Mouse (Mus musculus): Measurements from ENCODE around the gene Sfmbt2. TPM values are rescaled to one million over a fixed set of nuclear protein-coding genes. Genes with fewer than 3 reads are reported as not detected.
"Not testable (repeated sequence)": the region's sequence is repeated elsewhere in the genome, so short reads cannot be mapped to it uniquely, and the experiment has no call there.

Gene Sfmbt2
- total RNA-seq (2022), result 1 to 10 TPM; 2.7 to 5.9 (median 4.5) TPM

DNA sequence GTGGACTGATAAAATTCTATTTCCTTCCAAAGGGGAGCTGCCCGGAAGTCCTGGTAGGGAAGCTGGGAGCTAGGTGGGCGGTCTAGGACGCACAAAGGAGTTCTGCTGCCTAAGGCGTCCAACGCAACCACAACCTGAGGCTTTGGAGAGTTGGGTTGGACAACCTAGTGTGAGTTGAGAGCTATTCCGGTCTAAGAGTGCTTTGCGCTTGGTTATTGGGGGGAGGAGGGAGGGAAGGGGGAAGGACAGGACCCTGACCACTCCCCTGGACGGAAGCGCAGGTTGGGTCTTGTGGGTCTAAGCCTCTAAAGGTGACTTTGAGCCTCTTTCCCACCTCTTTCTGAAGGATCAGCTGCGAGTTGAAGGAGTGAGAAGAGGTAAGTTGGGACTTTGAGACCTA, at the start of gene Sfmbt2:
Gene Sfmbt2 (plus strand): TSS at position 335 of the 400 bp plus-strand sequence.
- no peak for DNase-seq (ENCODE audit: low spot score in 2 of 2)

DNA sequence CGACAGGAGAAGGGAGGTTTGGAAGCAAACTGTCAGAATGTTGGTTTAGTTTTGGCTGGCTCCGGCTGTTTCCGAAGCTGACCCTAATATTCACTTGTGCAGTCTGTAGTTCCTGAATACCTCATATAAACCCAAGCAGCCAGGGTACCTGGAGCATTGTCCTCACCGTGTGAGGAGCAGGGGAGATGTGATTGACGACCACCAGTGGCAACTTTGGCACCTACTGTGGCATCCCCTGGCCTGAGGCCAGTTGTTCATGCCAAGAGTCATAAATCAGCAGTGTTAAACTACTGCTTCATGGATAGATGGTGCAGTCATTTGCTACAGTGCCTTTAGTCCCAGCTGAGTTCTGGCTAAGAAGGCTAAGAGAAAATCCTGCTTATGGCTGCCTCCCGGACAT, 49.2 kb upstream of the Sfmbt2 start:
- no peak for DNase-seq (ENCODE audit: low spot score in 2 of 2)

DNA sequence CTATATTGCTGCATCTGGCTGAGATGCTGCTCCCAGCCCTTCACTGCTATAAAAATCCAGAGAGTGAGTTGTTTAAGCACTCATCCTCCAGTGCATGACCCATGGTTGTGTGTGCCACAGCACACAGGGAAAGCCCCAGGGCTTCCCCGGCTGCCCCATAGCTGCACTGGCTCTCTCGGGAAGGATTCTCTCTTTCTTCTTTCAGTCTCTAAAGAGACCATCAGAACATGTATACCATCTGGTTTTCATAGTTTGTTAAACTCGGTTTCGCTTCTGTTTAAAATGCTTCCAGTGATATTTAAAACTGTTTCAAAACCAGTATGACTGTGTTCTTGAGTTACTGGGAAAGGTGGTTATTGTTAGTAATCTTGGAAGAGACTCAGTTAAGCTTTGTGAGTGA, 47.1 kb upstream of the Sfmbt2 start:
- DNase-seq (ENCODE audit: low spot score in 2 of 2), result no peak

DNA sequence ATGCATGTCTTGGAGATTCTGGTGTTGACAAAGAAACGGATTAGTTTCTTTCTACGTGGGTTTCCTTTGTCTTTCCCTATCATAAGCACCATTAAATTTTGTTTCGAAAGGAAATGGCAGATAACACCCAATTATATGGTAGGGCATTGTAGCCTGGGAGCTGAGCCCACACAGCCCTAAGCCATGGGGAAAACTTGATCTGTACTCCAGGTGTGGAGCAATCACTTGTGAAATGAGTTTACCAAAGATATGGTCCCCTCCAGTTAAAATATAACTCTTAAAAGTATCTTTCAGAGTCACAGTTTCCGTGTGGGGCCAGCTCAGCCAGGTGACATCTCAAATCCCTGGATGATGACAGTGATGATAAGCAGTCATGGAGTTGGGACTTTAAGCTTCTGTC, 45.3 kb upstream of the Sfmbt2 start:
- no peak for DNase-seq (ENCODE audit: low spot score in 2 of 2)

DNA sequence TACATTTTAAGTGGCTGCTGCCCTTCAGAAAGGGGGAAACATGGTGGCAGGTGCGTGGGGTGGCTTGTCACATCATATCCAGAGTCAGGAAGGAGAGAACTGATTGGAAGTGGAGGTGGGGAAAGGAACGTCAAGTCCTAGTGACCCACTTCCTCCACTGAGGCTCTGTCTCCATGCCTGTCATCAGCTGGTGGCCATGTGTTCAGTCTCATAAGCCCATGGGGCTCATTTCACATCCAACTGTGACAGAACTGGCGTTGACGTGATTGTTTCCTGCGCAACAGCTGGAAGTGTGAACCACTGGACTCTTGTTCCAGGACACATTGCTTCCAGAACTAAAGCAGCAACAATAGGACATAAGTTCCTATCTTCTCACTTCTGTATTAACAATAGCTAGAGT, 40.1 kb upstream of the Sfmbt2 start:
- no peak for DNase-seq (ENCODE audit: low spot score in 2 of 2)

DNA sequence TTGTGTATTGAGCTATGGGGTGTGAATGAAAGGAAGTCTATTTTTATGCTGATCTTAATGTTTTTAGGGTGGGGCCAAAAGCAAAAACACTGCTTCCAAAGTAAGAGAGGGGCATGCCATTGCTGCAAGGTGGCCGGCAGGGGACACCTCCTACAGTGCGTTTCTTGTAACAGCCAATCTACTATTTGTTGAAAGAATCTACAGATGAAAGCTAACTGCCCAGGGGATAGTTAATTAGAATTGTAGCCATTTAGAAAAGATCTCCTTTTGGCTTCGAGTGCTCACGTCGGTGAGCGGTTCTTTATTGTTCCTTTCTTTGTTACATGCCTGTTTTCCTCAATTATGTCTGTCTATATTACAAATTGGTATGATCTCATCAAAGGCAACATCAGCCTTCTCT, 36.0 kb upstream of the Sfmbt2 start:
- no peak for DNase-seq (ENCODE audit: low spot score in 2 of 2)

DNA sequence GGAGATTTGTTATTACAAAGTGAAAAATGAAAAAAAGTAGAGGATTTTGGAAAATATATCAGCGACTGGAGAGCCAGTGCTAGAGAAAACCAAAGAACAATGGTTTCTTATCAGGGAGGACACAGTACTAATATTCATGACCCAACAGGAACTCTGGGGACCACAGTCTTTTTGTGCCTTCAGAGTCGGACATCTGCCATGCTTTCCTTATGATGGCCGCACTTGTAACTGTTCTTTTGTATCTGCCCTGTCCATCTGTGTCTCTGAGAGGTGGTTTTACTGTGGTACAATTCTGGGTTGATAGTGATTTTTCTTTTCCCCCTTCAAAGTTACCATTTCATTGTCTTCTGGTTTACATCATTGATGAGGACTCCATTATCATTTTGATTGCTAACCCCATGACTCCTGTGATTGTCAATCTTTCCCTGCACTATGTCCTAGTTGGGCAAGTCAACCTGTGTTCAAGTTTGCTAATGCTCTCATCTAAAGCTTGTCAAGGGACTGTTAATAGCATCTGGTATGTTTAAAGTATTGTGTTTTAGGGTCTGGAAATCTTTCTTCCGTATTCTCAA, 35.2 kb upstream of the Sfmbt2 start:
- DNase-seq (ENCODE audit: low spot score in 2 of 2), result no peak

DNA sequence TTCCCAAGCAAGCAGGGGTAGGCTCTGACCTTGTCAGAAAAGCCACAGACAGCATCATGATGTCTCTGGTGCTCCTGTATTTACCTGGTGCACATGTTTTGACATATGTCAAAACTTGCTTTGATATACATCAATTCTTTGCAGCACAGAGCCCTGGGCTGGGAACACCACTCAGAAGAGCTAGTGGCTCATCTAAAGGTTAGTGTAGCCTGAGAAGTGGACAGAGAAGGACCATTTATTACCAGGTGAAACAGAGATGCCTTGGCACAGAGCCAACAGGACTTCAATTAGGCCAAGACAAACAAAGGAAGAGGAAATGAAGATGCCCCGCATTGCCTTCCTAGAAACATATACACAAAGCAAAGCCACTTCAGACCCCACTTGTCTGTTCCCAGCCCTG, 30.3 kb upstream of the Sfmbt2 start:
- no peak for DNase-seq (ENCODE audit: low spot score in 2 of 2)

DNA sequence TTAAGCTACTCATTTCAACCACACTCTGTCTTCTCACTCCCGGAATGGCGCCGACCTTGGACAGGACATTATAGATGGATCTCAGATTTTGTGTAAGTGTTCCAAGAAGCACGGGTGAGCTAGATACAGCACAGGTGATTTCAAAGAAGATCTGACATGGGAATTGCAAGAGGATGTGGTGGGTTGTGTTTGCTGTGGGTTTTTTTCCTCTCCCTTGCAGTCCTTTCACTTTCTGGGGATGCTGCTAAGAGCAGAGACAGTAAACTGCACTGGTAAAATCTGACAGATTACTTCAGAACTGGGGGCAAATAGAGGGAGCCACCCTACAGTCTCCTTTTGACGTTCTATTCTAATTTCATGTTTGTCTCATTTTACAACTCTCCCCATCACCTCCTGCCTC, 26.8 kb upstream of the Sfmbt2 start:
- DNase-seq (ENCODE audit: low spot score in 2 of 2), result no peak

DNA sequence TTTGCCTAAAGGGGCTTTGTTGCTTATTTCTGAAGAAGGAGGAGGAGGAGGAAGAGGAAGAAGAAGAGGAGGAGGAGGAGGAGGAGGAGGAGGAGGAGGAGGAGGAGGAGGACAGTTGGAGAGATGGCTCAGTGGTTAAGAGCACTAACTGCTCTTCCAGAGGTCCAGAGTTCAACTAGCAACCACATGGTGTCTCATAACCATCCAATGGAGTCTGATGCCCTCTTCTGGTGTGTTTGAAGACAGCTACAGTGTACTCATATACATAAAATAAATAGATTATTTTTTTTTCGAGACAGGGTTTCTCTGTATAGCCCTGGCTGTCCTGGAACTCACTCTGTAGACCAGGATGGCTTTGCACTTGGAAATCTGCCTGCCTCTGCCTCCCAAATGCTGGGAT, 26.2 kb upstream of the Sfmbt2 start:
- DNase-seq (ENCODE audit: low spot score in 2 of 2), result not testable (repeated sequence)

DNA sequence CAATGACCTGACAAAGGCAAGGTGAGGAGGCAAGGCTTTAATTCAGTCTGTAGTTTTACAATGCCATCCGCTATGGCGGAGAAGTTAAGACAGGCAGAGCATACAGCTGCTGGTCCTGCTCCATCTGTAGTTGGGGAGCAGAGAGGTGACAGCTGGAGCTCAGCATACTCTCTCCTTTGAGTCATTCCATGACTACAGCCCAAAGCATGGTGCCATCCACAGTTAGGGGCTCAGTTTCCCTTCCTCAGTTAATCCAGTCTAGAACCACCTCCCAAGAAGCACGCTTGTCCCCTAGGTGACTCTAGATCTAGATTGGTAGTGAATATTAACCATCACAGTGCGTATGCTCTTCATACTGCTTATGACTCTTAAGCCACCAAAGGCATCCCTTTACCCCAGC, 23.1 kb upstream of the Sfmbt2 start:
- DNase-seq (ENCODE audit: low spot score in 2 of 2), result no peak

DNA sequence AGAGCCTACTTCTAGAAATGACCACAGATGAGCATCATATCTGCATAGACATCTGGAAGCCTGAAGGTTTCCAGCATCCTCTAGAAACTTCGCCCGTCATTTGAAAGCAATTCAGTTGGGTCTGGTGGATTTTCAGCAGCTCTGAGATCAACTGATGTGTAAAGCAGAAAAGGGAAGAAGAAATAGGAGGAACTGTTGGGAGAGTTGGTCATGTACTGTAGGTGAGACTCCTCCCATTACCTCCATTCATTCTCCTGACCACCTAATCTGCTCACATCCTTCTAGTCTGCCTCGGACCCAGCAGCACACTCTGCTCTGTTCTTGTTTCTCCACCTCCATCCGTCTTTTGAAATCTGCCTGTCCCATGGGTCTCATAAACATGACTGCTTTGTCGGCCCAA, 22.3 kb upstream of the Sfmbt2 start:
- DNase-seq (ENCODE audit: low spot score in 2 of 2), result no peak

DNA sequence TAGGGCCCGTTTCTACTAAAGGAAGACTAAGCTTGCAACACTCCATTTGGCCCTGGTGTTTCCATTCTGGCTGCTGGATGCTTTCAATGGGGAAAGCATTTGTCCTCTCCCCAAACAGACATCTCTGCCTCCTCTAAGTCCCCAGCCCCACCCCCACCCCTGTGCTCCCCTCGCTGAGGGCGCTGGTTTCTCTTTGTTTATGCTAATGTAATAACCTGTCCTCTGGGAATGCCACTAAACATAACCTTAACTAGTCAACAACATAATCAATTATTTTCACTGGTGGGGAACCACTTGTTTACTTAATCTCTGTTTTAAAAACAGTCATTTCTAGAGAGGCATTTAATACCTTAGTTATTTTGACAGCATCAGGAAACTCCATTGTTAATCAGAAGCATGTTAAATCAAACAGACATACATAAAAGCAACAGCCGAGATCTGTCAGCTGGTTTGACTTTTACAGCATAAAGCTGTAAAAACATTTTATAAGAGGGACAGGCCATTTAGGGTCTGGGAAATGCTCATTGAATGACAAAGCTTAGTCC, 20.0 kb upstream of the Sfmbt2 start:
- no peak for DNase-seq (ENCODE audit: low spot score in 2 of 2)

DNA sequence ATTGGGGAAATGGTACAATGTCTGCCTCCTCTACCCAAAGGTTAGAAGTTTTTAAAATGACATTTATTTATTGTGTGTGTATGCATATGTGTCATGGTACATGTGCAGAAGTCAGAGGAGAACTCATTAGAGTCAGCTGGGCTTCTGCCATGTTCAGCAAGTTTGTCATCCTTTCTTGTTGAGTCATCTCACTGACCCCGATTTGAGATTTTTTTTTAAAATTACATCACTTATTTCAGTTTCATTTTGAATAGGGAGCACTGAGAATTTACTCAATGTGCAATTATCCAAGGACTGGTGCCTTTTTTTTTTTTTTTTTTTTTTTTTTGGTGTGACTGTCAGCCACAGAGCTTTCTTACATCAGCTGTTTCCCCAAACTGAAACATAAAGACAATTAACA, 19.2 kb upstream of the Sfmbt2 start:
- DNase-seq (ENCODE audit: low spot score in 2 of 2), result no peak

DNA sequence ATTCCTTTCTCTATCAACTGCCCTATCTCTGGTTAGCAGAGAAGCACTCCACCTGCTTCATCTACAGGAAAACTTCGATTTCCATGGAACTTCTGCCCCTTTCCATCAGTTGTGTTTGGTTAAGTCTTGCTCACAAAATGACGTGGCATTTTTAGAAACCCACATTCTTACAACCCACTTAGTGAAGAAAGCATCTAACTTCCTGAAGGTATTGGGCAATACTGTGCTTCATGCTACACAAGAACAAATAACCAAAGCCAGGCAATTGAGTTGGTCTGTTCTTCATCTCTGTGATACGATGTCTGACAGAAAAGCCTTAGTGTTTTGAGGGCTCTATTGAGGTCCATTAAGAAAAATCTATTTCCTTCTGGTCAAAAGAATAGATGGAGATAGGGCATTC, 17.4 kb upstream of the Sfmbt2 start:
- no peak for DNase-seq (ENCODE audit: low spot score in 2 of 2)

DNA sequence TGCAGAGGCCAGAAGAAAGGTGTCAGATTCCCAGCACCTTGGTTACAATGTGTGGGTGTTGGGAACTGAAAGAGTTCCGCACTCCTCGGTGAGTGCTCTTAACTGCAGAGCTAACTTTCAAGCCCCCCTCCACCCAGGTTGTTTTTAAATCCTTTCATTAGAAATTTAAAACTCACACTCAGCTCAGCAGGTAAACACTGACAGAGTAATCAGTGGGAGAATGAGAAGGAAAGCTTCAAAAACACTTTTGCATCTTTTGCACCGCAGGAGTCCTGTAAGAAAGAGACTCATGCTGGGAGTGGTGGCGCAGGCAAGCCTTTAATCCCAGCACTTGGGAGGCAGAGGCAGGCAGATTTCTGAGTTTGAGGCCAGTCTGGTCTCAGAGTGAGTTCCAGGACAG, 16.4 kb upstream of the Sfmbt2 start:
- no peak for DNase-seq (ENCODE audit: low spot score in 2 of 2)

DNA sequence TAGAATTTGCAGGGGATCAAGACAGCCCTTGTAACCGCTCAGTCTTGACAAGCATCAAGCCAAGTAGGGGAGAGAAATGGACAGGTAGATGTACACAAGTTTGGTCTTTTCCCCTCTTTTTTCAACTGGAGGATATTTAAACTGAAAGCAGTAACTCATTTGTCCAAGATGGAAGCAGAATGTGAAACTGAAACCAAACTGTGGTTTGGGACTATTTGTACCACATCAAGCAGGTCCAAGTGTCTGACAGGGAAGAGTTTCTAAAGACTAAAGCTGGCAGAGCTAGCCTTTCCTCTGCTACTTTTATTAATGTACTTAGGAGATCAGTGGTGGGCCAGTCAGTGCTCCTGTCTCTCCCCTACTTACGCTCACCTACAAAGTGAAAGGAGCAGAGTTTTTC, 10.4 kb upstream of the Sfmbt2 start:
- DNase-seq (ENCODE audit: low spot score in 2 of 2), result no peak

DNA sequence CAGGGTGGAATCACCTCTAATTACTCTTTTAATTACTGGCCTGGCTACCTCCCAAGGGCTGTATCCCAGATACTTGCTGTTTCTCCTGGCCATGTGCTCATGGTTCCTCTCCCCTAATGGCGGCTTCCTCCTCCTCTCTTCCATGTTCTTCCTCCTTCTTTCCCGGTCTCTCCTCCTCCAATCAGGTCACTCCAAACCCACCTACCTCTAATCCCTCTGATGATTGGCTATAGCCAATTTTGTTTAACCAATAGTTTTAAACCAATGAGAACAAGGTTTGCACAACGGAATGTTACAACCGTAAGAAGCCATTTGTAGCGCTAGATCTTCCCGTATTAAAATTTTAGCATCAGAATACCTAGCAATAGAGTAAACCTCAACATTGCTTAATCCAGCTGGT, 5.2 kb upstream of the Sfmbt2 start:
- no peak for DNase-seq (ENCODE audit: low spot score in 2 of 2)

DNA sequence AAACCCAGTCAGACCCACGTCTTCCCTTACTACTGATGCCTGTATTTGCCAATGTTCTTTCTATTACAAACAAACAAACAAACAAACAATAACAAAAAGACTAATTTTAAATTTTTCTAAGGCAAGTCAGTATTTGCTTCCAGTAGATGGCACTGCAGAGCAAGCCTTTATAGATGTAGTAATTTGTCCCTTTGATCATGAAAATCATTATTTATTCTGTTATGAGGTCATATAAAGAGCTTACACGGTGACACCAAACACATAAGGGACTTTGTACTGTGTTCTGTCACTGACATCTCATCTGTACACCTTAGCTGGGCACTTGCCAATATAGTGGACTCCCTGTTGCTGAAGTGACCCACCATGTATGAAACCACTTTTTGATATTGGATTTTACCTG, 4.0 kb upstream of the Sfmbt2 start:
- DNase-seq (ENCODE audit: low spot score in 2 of 2), result no peak

DNA sequence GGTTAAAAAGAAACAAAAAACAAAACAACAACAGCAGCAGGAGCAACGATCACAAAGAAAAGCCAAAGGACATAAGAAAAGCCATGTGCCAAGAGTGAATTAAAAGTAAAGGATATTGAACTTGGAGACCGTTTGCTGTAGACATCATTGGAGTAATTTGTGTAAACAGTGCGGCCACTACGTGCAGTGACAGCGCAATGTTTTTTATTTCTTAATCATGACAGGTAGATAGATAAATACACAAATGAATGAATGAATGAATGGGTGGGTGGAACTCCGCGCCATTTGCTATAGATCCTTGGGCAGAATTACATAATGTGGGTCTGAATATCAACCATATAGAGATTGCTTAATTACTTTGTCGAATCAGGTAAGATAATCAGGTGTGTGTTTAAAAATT, 634 bp upstream of the Sfmbt2 start:
- no peak for DNase-seq (ENCODE audit: low spot score in 2 of 2)

DNA sequence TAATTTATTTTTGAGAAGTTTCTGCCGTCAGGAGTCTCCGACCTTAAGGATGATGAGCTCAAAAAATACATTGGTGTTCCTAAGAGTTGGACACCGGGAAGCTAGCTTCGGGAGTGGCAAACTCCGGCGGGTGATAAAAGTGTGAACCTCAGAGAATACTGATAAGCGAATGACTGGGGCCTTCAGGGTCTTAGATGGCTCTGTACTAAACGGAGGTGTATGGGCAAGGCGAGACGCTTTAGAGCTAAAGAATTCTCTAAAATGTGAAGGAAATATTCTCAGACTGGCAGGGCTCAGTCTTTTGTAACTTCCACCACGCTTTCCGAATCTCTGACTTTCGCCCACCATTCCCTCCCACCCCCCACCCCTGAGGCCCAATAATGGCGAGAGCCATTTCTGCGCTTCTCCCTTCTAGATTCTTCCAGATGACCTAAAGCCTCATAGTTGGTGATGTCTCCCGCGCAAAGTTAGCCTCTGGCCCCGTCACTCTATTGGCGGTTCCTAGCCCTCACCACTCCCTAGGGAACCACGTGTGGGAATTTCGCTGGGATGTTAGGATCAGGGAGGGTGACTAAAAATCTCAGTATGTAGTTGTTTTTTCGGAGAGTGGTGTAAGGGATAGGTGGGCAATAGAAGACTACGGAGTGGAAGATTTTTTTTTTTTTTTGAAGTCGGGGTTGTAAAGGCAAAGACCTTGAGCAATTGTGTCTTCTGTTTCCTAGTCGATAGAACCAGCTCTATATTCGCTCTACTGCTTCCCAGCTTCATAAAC, 563 bp downstream of the Sfmbt2 start:
- no peak for DNase-seq (ENCODE audit: low spot score in 2 of 2)

DNA sequence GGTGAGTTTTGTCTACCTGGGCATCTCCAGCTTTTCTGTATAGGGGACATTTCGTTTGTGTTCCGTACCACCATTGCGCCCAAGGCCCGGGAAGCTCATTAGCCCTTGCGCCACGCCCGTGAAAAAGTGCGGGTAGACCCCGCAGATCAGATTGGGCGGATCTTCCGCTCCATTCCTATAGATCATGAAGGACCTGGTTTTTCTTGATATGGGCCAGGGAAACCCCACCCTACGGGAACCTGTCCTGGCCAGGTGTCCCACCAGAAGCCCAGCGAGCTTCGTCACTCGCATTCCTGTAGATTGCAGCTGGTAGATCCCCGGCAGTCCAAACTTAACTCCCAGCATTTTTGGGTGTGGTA, 1.1 kb downstream of the Sfmbt2 start:
- no peak for DNase-seq (ENCODE audit: low spot score in 2 of 2)

DNA sequence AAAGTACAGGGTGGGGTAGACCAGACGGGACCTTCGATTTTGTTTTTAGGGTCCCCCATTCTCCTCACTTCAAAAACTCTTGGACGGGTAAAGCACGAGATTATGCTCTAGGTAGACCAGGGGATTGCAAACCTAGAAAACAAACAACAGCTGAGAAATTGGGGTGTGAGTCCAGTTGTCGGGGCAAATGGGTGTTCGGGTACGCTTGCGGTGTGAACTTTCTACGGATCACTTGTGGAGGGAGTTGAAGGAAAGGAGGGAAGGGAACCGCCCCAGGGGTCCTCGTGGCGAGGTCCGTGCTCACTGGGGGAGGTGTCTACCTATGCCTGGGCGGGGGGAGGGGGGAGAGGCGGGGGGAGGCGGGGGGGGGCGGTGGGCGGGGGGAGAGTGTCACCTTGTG, 1.6 kb downstream of the Sfmbt2 start:
- no peak for DNase-seq (ENCODE audit: low spot score in 2 of 2)

Measured in layer of hippocampus, adult 8-10 months (tissue).